Mouse (Mus musculus): ENCODE measurements around the gene Arhgap15. TPM values are rescaled to one million over a fixed set of nuclear protein-coding genes. Genes with fewer than 3 reads are reported as not detected.

Gene Arhgap15
- polyA plus RNA-seq, 2 experiments = 2.5 to 5.6 TPM

DNA sequence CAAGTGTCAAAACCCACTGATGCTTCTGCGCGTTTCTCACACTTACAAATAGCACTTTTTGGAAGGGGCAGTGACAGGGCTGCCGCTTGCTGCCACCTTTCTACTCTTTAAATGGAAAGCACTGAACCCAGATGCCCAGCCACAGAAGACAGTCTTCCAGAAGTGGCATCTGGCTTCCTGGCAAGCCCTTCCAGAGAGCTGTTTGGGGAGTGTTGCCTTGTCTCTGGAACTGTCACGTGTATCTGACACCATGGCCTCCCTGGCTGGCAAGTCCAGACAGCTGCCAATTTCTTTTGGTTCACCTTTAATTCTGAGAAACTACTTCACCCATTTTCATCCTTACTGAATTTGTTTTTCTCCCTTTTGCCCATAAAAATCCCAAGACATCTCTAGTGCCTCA, 584.7 kb downstream of the Arhgap15 start:
- DNase-seq (ENCODE audit: low read depth in 3 of 3, low spot score in 3 of 3) (no peak), ATAC-seq (ENCODE audit: insufficient read depth) (no peak)
- Histone ChIP-seq H3K4me1 (replicated peaks; ENCODE audit: control insufficient read depth in 2 of 2, insufficient read depth in 2 of 2, low read length in 1 of 2) (no peaks in the 10 kb centered on the region), H3K27ac (no peak overlapping the region), H3K36me3 (replicated peaks; ENCODE audit: control insufficient read depth, insufficient read depth, low read depth) (no peaks in the 10 kb centered on the region), H3K4me3 (ENCODE audit: insufficient read depth in 1 of 2, low read depth in 2 of 2, low read length in 2 of 2) (no peak overlapping the region), H3K27me3 (ENCODE audit: control insufficient read depth, insufficient read depth, low read length) (no peaks in the 10 kb centered on the region), H3K4me2 (ENCODE audit: low read depth) (no peak overlapping the region), H3K9me3 (ENCODE audit: control insufficient read depth, low read length) (no peaks in the 10 kb centered on the region), H3K9ac (replicated peaks) (no peak overlapping the region)
- 69% methylated on average over 4 of the region's 4 CpGs for WGBS (ENCODE audit: insufficient replicate concordance)
- TF ChIP-seq CTCF (IDR thresholded peaks at IDR 0.05; ENCODE audit: low read depth) = no peak
- TF ChIP-seq EP300 (IDR thresholded peaks at IDR 0.05; ENCODE audit: low read depth) = no peak

DNA sequence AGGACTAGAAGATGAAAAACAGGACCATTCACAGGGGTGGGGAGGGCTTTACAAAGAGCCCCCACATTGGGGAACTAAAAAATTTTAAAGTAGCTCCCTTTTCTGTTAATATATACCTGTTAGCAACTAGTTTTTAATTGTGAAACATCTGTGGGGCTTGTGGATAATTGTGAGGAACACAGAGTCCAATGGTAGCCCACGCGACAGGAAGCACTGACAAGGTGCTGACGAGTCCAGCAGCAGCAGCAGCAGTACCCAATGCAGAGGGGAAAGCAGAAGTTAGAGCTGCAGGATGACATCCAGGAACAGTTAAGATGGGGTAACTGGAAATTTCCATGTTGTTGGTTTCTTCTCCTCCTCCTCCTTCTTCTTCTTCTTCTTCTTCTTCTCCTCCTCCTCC, 585.4 kb downstream of the Arhgap15 start:
- ATAC-seq (ENCODE audit: insufficient read depth) (no peak), DNase-seq (ENCODE audit: low read depth in 3 of 3, low spot score in 3 of 3) (no peak)
- Histone ChIP-seq H3K4me1 (replicated peaks; ENCODE audit: control insufficient read depth in 2 of 2, insufficient read depth in 2 of 2, low read length in 1 of 2) (no peaks in the 10 kb centered on the region), H3K9ac (replicated peaks) (no peak overlapping the region), H3K27ac (no peak overlapping the region), H3K36me3 (replicated peaks; ENCODE audit: control insufficient read depth, insufficient read depth, low read depth) (no peaks in the 10 kb centered on the region), H3K4me2 (ENCODE audit: low read depth) (no peak overlapping the region), H3K9me3 (ENCODE audit: control insufficient read depth, low read length) (no peaks in the 10 kb centered on the region), H3K27me3 (ENCODE audit: control insufficient read depth, insufficient read depth, low read length) (no peaks in the 10 kb centered on the region), H3K4me3 (ENCODE audit: insufficient read depth in 1 of 2, low read depth in 2 of 2, low read length in 2 of 2) (no peak overlapping the region)
- 14% methylated on average over 3 of the region's 3 CpGs for WGBS (ENCODE audit: insufficient replicate concordance)
- TF ChIP-seq EP300 (IDR thresholded peaks at IDR 0.05; ENCODE audit: low read depth) (no peak), CTCF (IDR thresholded peaks at IDR 0.05; ENCODE audit: low read depth) (no peak)

DNA sequence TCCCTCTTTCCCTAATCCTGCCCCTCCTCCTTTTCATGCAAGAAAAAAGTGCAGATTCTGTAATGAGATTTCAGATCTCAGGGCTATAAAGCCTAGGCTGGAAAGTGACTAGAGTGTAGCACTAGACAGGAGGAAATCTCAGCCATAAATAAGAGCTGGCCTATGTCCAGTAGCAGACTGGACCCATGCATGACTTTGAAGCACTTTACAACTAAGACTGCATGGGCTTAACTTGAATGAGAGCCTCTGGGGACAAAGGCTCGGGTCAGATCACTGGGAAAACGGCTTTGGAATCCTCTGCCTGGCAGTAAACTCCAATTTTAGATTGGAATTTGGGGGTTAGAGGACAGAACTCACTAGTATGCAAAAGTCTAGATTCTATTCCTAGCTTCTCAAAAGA, 585.9 kb downstream of the Arhgap15 start:
- H3K9ac ChIP-seq (replicated peaks) = no peak overlapping the region
- no peak overlapping the region for H3K27ac ChIP-seq
- H3K27me3 ChIP-seq (ENCODE audit: control insufficient read depth, insufficient read depth, low read length) = no peaks in the 10 kb centered on the region
- DNase-seq (ENCODE audit: low read depth in 3 of 3, low spot score in 3 of 3) = no peak
- H3K4me2 ChIP-seq (ENCODE audit: low read depth) = no peak overlapping the region
- TF ChIP-seq EP300 (IDR thresholded peaks at IDR 0.05; ENCODE audit: low read depth) (no peak), CTCF (IDR thresholded peaks at IDR 0.05; ENCODE audit: low read depth) (no peak)
- H3K4me1 ChIP-seq (replicated peaks; ENCODE audit: control insufficient read depth in 2 of 2, insufficient read depth in 2 of 2, low read length in 1 of 2) = no peaks in the 10 kb centered on the region
- whole genome bisulfite sequencing (ENCODE audit: insufficient replicate concordance) = 44% methylated on average over 2 of the region's 2 CpGs
- H3K9me3 ChIP-seq (ENCODE audit: control insufficient read depth, low read length) = no peaks in the 10 kb centered on the region
- no peak overlapping the region for H3K4me3 ChIP-seq (ENCODE audit: insufficient read depth in 1 of 2, low read depth in 2 of 2, low read length in 2 of 2)
- ATAC-seq (ENCODE audit: insufficient read depth) = no peak
- no peaks in the 10 kb centered on the region for H3K36me3 ChIP-seq (replicated peaks; ENCODE audit: control insufficient read depth, insufficient read depth, low read depth)

DNA sequence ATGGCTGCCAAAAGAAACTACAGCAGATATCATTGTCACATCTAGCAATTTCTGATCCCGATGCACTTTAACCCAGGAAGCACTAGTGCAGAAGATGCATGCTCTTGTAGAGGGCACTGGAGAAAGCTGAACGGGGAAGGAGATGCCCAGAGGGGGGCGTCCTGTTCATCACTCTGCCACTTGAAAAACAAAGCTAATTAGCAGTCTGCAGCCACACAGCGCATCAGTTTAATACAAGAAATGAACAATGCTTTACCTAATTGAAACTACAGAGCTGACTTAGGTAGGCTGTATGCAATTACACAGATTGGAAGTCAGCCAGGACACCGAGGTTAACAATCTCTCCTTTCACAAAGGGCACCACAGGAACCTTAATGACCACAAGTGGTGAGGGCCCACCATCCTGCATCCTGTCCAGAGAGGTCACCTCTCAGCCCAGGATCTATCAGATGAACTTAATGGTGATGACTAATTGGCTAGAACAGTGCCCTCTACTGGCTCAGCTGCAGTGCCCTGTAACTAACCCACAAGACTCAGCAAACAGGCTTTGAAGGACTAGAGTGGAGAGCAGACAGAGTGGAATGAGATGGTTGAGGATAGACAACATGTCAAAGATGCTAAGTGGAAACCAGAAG, 588.2 kb downstream of the Arhgap15 start:
- DNase-seq (ENCODE audit: low read depth in 3 of 3, low spot score in 3 of 3) (no peak), ATAC-seq (ENCODE audit: insufficient read depth) (no peak)
- no peak overlapping the region for H3K4me2 ChIP-seq (ENCODE audit: low read depth)
- 66% methylated on average over 5 of the region's 5 CpGs for WGBS (ENCODE audit: insufficient replicate concordance)
- no peaks in the 10 kb centered on the region for H3K27me3 ChIP-seq (ENCODE audit: control insufficient read depth, insufficient read depth, low read length)
- no peak overlapping the region for H3K4me3 ChIP-seq (ENCODE audit: insufficient read depth in 1 of 2, low read depth in 2 of 2, low read length in 2 of 2)
- no peaks in the 10 kb centered on the region for H3K4me1 ChIP-seq (replicated peaks; ENCODE audit: control insufficient read depth in 2 of 2, insufficient read depth in 2 of 2, low read length in 1 of 2)
- no peak overlapping the region for H3K27ac ChIP-seq
- H3K9me3 ChIP-seq (ENCODE audit: control insufficient read depth, low read length) = no peaks in the 10 kb centered on the region
- H3K9ac ChIP-seq (replicated peaks) = no peak overlapping the region
- TF ChIP-seq CTCF (IDR thresholded peaks at IDR 0.05; ENCODE audit: low read depth) (peak; percentile 56), EP300 (IDR thresholded peaks at IDR 0.05; ENCODE audit: low read depth) (no peak)
- H3K36me3 ChIP-seq (replicated peaks; ENCODE audit: control insufficient read depth, insufficient read depth, low read depth) = no peaks in the 10 kb centered on the region

DNA sequence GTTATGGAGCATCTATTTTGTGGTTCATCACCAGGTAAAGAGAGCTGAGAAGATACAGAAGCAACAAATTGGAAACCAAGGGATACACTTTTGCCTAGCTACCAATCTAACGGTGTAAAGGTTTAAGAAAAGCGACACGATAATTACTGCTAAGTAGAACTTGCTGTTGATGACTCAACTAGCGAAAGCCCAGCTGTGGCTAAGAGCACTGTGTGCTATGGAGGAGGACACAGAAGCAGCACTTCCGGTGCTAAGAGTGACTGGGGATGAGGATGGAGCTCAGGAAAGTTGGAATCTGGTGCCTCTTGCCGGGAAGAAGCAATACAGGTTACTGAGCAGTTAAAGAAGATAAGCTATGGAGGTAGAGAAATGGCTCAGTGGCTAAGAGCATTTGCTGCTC, 589.8 kb downstream of the Arhgap15 start:
- ATAC-seq (ENCODE audit: insufficient read depth) = no peak
- no peak overlapping the region for H3K9ac ChIP-seq (replicated peaks)

More for the DNA sequence above, 589.8 kb downstream of the Arhgap15 start:
- no peak for TF ChIP-seq CTCF (IDR thresholded peaks at IDR 0.05; ENCODE audit: low read depth)
- TF ChIP-seq EP300 (IDR thresholded peaks at IDR 0.05; ENCODE audit: low read depth) = no peak
- Histone ChIP-seq H3K27ac (no peak overlapping the region), H3K4me1 (replicated peaks; ENCODE audit: control insufficient read depth in 2 of 2, insufficient read depth in 2 of 2, low read length in 1 of 2) (no peaks in the 10 kb centered on the region), H3K27me3 (ENCODE audit: control insufficient read depth, insufficient read depth, low read length) (no peaks in the 10 kb centered on the region), H3K36me3 (replicated peaks; ENCODE audit: control insufficient read depth, insufficient read depth, low read depth) (no peaks in the 10 kb centered on the region), H3K9me3 (ENCODE audit: control insufficient read depth, low read length) (no peaks in the 10 kb centered on the region), H3K4me2 (ENCODE audit: low read depth) (no peak overlapping the region), H3K4me3 (ENCODE audit: insufficient read depth in 1 of 2, low read depth in 2 of 2, low read length in 2 of 2) (no peak overlapping the region)
- WGBS (ENCODE audit: insufficient replicate concordance) = 70% methylated on average over 6 of the region's 6 CpGs
- no peak for DNase-seq (ENCODE audit: low read depth in 3 of 3, low spot score in 3 of 3)
